Mouse (Mus musculus): ENCODE data around the gene Sbds.

Gene Sbds

DNA sequence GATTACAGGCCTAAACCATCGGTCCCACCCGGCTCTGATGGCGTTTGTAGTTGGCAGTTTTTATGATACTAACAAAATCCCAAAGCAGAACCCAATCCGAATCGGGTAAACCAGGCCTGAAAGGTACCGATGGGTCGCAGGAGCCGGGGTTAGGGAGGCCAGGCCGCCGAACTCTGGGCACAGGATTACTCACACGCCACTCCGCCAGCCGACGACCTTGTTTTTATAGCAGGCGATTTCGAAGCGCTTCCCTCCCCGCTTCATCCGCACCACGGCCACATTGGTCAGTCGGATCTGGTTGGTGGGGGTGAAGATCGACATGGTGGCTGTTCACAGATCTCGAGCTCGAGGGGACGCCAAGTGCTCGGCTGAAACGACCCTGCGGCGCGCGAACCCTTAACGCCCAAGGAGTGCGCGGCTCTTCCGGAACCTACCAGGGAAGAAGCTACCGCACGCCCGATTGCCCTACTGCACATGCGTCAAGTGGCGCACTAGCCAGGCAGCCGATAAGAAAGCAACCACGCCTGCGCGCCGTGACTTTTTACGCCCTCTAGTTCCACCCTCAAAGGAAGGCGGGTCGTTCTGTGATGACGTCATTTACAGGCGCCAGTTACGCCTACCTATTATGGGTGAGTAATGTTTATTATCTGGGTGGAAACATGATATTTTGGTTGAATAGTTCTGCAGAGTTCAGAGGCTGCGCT, at the start of gene Sbds, which contains the start of gene Tyw1:
TSS of gene Sbds (minus strand) at position 514 of the 704 bp plus-strand sequence.
TSS of gene Tyw1 (plus strand) at position 603 of the 704 bp plus-strand sequence.
- peak; percentile 97 for DNase-seq

DNA sequence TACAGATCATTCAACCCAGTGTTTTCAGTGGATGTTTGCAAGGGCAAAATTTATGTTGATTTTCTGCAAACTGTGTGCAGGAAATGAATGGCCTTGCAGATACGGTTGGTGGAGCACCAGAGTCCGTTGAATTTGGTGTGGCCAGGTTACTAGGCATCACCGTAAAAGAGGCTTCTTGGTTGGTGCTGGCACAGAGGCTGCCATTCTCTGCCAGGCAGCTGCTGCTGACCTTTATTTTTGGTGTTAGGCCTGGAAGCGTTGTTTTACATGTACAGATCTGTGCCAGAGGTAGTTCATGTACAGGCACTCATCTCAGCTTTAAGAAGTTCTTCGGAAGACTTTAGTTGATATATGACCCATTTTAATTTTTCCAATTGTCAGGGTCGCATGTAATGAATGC, 48.3 kb upstream of the Sbds start:
- no peak for DNase-seq

DNA sequence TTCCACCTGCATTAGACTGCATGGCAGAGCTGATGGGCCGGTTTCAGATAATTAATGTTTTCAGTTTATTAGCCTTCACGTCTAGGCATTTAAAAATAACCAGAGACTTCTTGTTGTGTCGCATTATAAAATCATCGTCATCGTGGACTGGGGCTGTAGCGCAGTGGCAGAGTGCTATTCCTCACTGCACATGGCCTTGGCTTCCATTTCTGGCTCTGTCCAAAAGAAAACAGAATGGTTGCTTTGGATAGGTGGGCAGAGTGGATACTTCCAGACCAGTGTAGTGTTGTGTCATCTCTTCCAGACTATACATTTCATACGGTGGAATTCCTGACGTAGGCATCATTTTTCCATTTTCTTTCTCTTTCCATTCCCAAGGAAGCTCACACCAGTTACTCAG, 44.2 kb upstream of the Sbds start:
- DNase-seq: no peak

DNA sequence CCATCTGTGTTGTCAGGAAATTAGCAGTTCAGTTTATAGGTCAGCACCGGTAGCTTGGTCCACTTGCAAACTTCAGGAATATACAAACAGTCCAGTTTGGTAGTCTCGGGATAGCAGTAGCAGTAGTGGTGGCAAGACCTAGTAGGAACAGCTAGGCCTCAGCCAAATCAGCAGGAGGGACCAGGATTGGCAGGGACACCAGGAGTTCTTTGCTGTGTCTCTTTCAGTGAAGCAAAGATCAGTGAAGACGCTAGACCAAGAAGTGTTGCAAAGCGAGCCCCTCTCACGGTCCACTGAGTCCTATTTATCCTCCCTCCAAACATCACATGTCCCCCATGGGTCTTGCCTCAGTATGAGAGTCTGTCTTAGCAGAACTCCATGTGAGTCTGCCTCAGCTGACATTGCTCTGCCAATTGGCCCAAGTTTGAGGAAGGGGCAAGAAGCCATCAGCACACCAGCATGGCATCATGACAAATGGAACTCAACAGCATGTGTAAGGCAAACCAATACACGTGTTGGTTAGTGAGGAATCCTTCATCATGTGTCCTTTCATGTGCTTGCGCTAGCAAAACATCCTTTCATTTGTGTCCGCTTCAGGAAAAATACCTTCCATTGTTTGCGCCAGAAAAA, 43.6 kb upstream of the Sbds start:
- no peak for DNase-seq

DNA sequence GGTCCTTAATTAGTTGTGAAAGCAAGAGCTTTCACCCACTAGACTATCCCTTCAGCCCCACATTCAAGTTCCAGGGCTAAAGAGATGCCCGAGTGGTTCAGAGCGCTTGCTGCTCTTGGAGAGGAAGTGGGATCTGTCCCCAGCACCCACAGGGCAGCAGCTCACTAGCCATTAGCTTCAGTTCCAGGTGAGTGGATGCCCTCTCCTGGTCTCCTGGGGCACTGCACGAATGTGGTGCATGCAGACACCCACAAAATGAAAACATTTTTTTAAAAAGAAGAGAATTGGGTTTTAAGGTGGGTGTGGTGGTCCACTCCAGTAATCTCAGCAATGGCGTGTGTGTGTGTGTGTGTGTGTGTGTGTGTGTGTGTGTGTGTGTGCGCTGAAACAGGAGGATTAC, 40.7 kb upstream of the Sbds start:
- DNase-seq: no peak

DNA sequence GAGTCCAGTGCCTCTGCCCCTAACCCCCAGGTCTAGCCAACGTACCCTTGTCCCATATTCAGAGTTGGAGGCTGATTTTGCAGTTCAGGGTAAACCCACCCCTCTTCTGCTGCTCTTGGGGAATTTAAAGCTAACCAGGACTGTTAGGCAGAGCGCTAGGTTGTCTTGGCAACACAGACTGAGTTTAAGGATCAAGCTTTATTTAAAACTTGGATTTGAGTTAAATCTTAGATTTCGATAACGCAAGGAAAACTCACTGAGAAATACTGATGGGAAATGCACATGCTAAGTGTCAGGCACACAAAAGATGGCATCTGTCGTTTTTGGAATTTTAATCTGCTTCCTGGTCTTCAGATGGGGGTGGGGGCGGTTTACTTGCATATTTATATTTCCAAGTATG, 39.3 kb upstream of the Sbds start:
- no peak for DNase-seq

DNA sequence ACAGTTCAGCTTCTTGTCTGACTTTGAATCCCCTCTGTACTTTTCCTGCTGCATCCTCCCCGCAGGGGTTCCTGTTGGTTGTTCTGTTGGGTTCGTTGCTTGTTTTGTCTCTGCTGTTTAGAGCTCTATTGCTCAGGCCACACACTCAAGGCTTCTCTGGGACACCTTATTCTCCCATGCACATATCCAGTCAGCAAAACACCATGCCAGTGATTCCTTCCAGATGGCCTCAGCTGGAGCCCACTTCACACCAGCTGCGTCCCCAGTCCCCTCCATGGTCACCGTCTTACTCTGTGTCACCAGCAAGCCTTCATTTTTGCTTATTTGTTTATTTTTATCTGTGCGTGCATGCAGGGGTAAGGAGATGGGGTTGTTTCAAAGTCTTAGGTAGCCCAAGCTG, 38.6 kb upstream of the Sbds start:
- DNase-seq: no peak

DNA sequence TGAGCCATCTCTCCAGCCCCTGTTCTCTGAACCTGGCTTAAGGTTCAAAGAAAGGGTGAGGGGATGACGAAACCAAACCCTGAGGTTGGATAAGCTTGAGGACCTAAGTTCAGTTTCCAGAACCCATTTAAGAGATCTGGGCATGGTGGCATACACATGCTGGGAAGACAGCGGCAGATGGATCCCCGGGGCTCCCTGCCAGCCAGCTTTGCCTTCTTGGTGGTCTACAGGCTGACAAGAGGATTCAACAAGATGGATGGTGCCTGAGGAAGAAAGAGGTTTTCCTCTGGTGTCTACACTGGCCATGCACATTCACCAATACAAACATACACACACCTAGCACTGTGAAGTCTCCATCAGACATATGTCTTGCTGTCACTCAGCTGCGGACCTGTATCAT, 37.6 kb upstream of the Sbds start:
- DNase-seq: no peak

DNA sequence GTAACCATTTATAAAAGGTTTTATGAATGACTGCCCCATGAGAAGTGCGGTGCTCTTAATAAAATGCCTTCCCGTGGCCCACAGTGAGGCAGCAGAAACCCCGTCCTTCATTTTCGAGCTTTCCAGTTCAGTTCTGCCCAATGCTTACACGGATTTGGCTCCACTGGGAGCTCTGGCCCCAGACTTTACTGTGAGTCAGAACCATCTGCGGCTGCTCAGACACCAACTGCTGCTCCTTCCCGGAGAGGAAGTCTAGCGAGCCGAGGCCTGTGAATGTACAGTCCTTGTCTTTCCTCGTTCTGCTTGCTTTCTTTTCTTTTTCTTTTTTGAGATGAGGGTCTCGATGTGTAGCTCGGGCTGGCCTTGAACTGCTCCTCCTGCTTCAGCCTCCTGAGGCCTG, 35.4 kb upstream of the Sbds start:
- DNase-seq: no peak

DNA sequence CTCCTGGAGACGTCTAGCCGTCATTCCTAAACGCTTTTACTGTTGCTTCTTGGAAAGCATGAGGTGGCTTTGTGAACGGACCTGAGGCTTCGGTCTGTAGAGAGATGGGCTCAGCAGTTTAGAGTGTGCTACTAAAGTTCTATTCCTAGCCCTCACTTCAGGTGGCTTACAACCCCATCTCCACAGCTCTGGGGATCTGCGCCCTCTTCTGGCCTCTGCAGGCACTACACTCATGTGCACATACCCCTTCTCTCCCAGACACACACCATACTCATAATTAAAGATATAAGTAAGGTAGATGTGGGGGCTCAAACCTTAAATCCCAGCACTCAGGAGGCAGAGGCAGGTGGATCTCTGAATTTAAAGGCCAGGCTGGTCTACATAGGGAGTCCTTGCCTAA, 34.9 kb upstream of the Sbds start:
- no peak for DNase-seq

DNA sequence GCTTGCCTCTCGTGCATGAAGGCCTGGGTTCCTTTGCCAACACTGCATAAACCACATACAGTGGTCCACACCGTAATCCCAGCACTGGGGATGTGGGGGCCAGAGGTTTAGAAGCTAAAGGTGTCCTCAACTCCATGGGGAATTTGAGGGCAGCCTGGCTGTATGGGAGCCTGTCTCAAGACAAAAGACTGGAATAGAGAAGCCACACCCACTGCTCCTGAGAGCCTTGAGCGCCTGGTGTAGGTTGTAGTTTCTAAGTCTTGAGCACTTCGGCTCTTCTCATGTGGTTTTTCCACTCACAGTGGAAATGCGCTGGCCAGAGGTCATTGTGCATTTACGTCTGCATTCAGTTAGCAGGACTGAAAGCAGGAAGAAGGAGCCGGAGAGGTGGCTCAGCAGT, 32.8 kb upstream of the Sbds start:
- DNase-seq: no peak

DNA sequence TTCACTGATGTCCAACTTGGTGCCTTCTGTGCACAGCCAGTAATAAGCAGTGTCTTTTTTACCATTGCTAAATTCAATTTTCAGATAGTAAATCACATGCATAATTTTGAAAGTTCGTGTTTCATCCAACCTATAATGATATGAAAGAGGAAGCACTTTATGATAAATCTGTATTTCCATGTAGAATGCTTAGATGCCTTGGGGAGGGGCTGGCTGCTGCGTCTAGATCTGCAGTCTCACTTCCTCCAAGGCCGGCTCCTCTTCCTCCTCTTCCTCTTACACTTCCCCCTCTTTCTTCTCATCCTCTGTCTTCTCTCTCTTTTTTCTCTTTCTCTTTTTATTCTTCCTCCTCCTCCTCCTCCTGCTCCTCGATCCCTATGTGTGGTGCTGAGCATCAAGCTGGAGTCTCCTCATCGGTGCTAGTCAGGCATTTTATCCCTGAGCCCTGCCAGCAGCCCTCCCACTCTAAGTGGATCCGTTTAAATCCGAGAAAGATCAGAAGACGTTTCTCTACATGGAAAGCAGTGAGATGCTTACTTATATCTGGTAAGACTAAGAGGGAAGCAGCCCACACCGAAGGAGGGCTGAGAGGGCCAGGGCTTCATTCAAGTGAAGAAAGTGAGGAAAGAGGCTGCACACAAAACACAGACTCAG, 27.9 kb upstream of the Sbds start:
- no peak for DNase-seq

DNA sequence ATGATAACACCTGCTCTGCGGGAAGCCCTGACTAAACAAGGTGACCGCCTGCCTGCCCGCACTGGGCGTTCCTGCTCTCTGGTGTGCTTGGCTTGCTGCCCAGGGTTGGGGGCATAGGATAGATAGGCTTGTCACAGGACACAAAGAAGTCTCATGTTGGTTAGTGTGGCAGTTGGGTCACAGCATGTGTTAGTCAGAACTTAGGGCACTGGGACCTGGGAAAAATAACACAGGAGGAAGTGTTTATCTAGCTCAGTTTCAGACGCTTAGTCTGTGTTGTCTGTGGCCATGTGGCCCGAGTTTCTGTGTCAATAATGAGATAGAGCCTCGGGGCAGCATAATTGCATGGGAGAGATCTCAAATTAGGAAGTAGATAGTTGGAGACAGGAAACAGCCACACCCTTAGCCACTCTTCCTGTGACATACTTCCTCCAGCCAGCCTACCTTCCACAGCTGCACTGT, 22.7 kb upstream of the Sbds start:
- no peak for DNase-seq

DNA sequence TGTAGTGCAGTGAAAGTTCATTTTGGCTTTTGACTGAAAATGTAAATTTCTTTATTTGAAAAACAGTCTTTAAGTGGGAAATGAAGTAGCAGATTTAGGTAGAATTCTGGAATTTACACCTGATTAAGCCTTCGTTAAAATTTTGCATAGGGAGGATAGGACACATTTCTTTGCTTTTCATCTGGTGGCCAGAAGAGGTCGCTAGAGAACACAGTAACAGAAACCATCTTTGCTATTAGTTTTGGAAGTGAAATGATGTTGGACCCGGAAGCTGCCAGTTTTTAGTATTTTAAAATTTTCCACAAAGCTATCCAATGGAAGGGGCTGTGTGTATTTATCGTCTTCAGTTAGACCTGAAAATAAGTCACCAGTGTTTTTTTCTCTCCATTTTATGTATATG, 20.2 kb upstream of the Sbds start:
- no peak for DNase-seq

DNA sequence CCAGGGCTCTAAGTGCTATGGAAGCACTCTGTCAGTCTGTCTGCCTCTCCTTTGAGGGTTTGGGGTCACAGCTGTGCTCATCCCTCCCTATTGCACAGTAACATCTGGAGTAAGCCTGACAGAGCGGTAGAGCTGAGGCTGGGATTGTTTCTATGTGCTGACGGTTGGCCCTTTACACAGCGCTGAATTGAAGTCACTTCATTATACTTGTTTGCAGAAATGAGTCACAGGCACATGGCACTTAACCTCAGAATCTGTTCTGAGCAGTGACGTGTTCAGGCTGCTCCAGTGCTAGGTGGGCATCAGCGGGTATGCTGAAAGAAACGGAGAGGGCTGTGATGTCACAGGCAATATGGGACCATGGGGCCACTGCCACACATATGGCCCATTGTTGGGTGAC, 17.7 kb upstream of the Sbds start:
- no peak for DNase-seq

DNA sequence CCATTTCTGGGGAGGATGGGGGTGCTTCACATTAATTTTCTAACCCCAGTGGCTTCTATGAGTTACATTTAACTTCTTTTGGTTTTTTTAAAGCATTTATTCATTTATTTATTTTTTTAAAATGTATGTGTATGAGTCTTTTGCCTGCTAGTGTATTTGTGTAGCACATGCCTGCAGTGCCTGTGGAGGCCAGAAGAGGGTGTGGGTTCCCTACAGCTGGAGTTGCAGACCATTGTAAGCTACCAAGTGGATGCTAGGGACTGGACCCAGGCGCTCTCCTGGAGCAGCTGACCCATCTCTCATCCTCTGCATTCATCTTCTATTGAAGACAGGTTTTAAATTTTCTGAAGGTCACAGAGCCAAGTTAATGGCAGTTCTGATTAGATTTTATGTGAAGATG, 17.0 kb upstream of the Sbds start:
- no peak for DNase-seq

DNA sequence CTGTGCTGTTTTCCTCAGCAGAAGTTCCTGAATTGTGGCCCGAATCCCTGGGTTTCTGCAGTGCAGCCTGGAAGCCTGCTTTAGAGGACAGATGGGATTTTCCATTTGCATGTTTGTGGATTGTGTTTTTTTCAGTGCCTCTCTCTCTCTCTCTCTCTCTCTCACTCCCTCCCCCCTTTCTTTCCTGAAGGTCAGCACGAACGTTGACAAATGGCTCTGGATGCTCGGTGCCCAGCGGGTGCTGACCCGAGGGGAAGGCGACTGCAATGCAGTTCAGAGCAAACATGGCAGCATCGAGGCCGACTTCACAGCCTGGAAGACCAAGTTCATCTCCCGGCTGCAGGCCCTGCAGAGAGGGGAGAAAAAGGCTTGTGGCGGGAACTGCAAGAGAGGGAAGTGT, 13.6 kb upstream of the Sbds start:
- no peak for DNase-seq

DNA sequence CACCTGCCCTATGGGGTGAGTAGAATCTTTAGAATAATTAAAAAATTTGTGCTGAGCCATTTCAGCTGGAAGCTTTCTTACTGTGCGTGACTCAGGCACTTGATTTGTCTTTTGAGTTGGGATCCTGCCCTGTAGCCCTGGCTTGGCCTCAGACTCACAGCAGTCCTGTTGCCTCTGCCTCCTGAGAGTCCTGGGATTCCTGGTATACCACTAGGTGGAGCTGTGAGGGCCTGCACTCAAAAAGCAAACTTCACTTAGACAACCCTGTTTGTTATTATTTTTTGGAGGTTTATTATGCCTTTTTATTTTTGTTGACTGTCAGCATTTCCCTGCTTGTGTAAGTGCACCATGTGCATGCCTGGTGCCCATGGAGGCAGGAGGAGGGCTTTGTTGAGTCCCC, 12.0 kb upstream of the Sbds start:
- no peak for DNase-seq

DNA sequence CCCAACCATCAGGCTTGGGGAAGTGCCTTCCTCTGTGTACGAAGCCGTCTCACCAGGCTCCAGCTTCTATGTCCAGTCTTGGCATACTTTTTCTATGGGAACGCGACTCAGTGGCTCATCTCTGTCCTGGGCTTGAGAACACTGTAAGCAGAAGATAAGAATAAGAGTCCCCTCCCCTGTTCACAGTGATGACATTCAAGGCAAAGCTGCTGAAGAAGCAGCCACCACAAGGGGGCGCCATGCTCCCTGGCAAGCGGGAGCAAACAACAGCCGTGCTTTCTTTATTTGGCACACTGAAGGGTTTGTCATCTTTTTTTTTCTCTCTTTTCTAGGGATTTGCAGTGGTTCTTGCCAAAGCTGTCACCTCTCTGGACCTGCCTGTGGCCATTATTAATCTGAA, 11.3 kb upstream of the Sbds start:
- DNase-seq: no peak

DNA sequence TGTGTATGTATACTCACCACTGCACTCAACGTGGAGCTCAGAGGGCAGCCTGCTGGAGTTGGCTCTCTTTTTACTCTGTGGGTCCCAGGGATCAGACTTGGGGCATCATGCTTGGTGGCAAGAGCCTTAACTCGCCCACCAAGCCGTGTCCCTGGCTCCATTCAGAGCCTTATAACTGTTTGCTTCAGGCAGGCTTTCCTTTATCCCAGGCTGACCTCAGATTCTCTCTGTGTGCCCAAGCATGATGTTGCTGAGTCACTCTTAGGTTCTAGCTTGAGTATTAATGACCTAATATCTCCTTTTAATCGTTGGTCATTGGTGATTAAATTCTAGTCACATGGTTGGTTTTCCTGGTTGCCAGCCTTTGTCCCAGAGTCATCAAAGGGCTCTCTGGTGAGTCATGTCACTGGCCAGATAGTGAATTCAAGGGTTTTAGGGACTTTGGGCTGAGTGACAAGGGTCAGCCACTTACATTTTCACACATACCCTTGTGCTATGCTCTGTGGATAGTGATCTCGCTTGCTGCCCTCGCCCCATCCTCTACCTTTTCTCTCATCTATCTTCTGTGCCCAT, 9.2 kb upstream of the Sbds start:
- no peak for DNase-seq

DNA sequence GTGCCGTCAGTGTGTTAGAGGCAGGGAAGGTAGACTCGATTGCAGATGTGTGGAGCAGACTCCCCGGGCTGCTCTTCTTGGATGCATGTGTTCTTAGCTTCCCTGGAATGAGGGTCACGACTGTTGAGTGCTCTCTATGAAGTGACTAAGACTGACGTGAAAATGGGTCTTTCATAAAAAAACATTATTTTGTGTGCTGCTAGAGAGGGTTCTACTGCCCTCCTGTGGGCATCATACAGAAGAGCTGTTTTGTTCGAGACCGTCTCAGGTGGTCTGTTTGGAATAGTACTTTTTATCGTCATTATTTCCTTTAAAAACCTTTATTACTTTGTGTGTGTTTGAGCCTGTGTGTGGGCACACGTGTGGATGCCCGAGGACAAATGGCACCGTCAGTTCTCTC, 8.1 kb upstream of the Sbds start:
- DNase-seq: no peak

DNA sequence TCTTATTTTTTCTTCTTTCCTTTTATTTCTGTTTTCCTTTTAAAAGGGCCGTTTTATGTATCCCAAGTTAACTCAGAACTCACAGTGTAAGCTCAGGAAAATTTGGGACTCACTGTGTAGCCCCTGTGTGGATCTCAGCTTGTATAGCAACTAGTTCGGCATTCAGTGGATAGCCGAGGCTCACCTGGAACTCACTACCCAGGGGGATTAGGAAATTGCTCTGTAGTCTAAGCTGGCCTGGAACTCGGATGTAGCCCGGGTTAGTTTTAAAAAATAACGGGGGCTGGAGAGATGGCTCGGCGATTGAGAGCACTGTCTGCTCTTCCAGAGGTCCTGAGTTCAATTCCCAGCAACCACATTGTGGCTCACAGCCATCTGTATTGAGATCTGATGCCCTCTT, 2.0 kb upstream of the Sbds start:
- DNase-seq: no peak

DNA sequence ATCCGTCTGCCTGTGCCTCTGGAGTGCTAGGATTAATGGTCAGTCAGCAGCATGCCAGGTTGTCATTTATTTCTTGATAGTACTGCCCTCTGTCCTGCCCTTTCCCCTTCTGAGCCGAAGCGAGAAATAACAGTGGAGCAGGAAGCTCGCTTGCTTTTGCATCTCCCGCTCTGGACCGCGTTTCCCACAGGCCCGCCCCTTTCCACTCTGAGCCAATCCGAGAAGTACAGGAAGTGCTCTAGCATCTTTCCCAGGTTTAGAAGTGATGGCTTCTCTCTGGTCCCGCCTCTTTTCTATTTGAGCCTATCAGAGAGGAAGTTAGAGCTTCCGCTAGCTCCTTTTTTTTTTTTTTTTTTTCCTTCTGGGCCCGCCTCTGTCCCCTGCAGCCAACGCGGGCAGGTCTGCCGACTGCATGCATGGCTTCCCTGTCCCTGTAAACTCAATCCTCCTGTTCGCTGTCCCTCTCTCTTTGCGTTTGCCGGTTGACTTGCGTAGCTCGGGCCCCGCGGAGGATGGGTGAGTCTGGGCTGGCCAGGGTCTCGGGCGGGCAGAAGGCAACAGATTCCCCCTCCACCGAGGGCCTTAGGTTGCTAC, 1.4 kb upstream of the Sbds start:
- peak; percentile 88 to 95 for DNase-seq

Measured in thymus, adult 18-20 months (tissue).